In the genomic region with DNA sequence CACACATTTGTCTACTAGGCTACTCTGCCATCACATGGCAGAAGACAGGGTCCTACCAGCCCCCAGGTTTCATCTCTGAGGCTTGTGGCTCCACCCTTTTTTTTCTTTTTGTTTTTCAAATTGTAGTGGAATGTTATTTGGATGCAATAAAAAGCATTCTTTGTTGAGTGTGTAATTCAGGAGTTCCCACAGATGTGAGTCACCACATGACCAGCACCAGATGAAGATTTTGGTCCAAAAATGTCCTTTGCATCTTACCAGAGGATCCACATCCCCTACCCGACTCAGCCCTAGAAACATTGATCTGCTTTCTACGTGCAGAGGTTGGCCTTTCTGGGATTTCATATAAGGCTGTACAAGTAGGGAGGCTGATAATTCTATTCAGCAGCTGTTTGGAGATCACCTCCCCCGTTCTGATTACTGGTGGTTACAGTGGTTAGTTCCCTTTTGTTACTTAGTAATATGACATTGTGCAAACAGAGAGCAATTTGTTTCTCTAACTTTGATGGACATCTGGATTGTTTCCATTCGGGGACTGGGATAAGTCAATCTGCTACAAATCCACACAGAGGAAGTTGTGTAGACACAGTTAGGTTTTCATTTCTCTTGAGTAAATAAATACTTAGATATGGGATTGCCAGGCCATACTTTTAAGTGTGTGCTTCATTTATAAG, we compare ENCODE assay signal across 21 mouse cellular contexts.
DNase-seq lines count a peak whose midpoint lies in the region; ATAC-seq and TF ChIP-seq lines count a peak whose summit lies in the region.
"Had no signal": no experiment of that assay in that cellular context is flagged by ENCODE, and none has a peak within 500 bp of the region (broad histone marks: within the 10 kb centered on the region; RNA-seq: fewer than 3 reads in every experiment).

No protein-coding gene starts in this region.

- intact Hi-C loops in heart, postnatal 14 days (cut with DNase I): no loop called here

- peak overlapping the region; percentile 0; the same call in 1 of the 2 replicates for H3K27ac ChIP-seq in heart, embryonic 15.5 days
- peak overlapping the region; percentile 15; the same call in 1 of the 2 replicates for H3K27ac ChIP-seq in bone marrow macrophage, adult 2 months (ENCODE audit: insufficient read depth, low read depth, low read length)
- peak overlapping the region; percentile 15; the same call in 1 of the 2 replicates for H3K27ac ChIP-seq in intestine, embryonic 16.5 days (ENCODE audit: low read length)
- peak overlapping the region; percentile 54 for H3K27ac ChIP-seq in stomach, embryonic 16.5 days (ENCODE audit: low read length)
- no peak overlapping the region for H3K27ac ChIP-seq in midbrain, embryonic 11.5 days (ENCODE audit: low read depth, low read length)
- H3K27ac ChIP-seq: forebrain, embryonic 15.5 days; hindbrain, postnatal 0 days; layer of hippocampus, adult 2 months; midbrain, embryonic 15.5 days; neural tube, embryonic 13.5 days had no signal

- H3K9me3 ChIP-seq in heart, embryonic 15.5 days (replicated peaks): no peaks in the 10 kb centered on the region
- H3K9me3 ChIP-seq in intestine, embryonic 16.5 days (ENCODE audit: control insufficient read depth, low read length): no peaks in the 10 kb centered on the region
- H3K9me3 ChIP-seq in stomach, embryonic 16.5 days (replicated peaks; ENCODE audit: control insufficient read depth, low read length): no peaks in the 10 kb centered on the region
- no peaks in the 10 kb centered on the region for H3K9me3 ChIP-seq in midbrain, embryonic 11.5 days (ENCODE audit: control insufficient read depth, low read length)
- H3K9me3 ChIP-seq: forebrain, embryonic 15.5 days; midbrain, embryonic 15.5 days had no signal

- no peak overlapping the region for H3K4me3 ChIP-seq in heart, embryonic 15.5 days
- H3K4me3 ChIP-seq in bone marrow macrophage, adult 2 months (ENCODE audit: insufficient read depth, low read length): no peak overlapping the region
- H3K4me3 ChIP-seq in intestine, embryonic 16.5 days (ENCODE audit: low read length): no peak overlapping the region
- no peak overlapping the region for H3K4me3 ChIP-seq in stomach, embryonic 16.5 days (replicated peaks; ENCODE audit: low read length)
- no peak overlapping the region for H3K4me3 ChIP-seq in midbrain, embryonic 11.5 days (ENCODE audit: low read depth, low read length)
- H3K4me3 ChIP-seq: forebrain, embryonic 15.5 days; layer of hippocampus, adult 2 months; midbrain, embryonic 15.5 days; neural tube, embryonic 13.5 days had no signal

- no peak for ATAC-seq in heart, embryonic 15.5 days (replicated peaks; ENCODE audit: insufficient number of reproducible peaks, insufficient read depth, low FRiP score, low read depth)
- no peak for ATAC-seq in intestine, embryonic 16.5 days
- no peak for ATAC-seq in stomach, embryonic 16.5 days (ENCODE audit: insufficient read depth, low FRiP score)
- no peak for ATAC-seq in CD4-positive, CD25-positive, alpha-beta regulatory T cell, adult 4 months
- ATAC-seq in midbrain, embryonic 11.5 days (ENCODE audit: low FRiP score): no peak
- ATAC-seq: forebrain, embryonic 15.5 days; hindbrain, postnatal 0 days; midbrain, embryonic 15.5 days had no signal

- no peaks in the 10 kb centered on the region for H3K36me3 ChIP-seq in heart, embryonic 15.5 days
- H3K36me3 ChIP-seq in intestine, embryonic 16.5 days (ENCODE audit: control insufficient read depth, insufficient read depth, low read length): no peaks in the 10 kb centered on the region
- H3K36me3 ChIP-seq in stomach, embryonic 16.5 days (ENCODE audit: control insufficient read depth, insufficient read depth, low read length): no peaks in the 10 kb centered on the region
- no peaks in the 10 kb centered on the region for H3K36me3 ChIP-seq in midbrain, embryonic 11.5 days (ENCODE audit: control insufficient read depth, insufficient read depth, low read length)
- H3K36me3 ChIP-seq: forebrain, embryonic 15.5 days; midbrain, embryonic 15.5 days; neural tube, embryonic 13.5 days had no signal

- WGBS in heart, embryonic 15.5 days: 56% methylated on average over 4 of the region's 4 CpGs
- WGBS in intestine, embryonic 16.5 days: 39% methylated on average over 4 of the region's 4 CpGs
- 29% methylated on average over 4 of the region's 4 CpGs for WGBS in stomach, embryonic 16.5 days
- WGBS in midbrain, embryonic 11.5 days: 76% methylated on average over 4 of the region's 4 CpGs

- no peak for DNase-seq in heart, postnatal 14 days
- DNase-seq in kidney, postnatal 14 days: no peak
- no peak for DNase-seq in midbrain, embryonic 11.5 days (ENCODE audit: low spot score, missing footprints)
- DNase-seq: cerebellum, adult 18-20 months; cerebellum, postnatal 14 days; gastrocnemius, postnatal 10 days; heart, adult 11 months; heart, postnatal 10 days; kidney, adult 2 months; kidney, postnatal 10 days had no signal

- no peak overlapping the region for H3K4me2 ChIP-seq in heart, embryonic 15.5 days
- H3K4me2 ChIP-seq in intestine, embryonic 16.5 days (ENCODE audit: low read depth, low read length): no peak overlapping the region
- H3K4me2 ChIP-seq in stomach, embryonic 16.5 days (ENCODE audit: low read depth, low read length): no peak overlapping the region
- no peak overlapping the region for H3K4me2 ChIP-seq in midbrain, embryonic 11.5 days
- H3K4me2 ChIP-seq: forebrain, embryonic 15.5 days; heart, embryonic 11.5 days; midbrain, embryonic 15.5 days; neural tube, embryonic 13.5 days had no signal

- no peak for TF ChIP-seq CTCF in bone marrow macrophage, adult 2 months (IDR thresholded peaks at IDR 0.05; ENCODE audit: low read depth, low read length)

- no peak overlapping the region for H3K9ac ChIP-seq in heart, embryonic 15.5 days
- no peak overlapping the region for H3K9ac ChIP-seq in intestine, embryonic 16.5 days (ENCODE audit: low read depth, low read length)
- H3K9ac ChIP-seq in stomach, embryonic 16.5 days (ENCODE audit: low read length): no peak overlapping the region
- no peak overlapping the region for H3K9ac ChIP-seq in midbrain, embryonic 11.5 days (ENCODE audit: low read length)
- H3K9ac ChIP-seq: forebrain, embryonic 15.5 days; midbrain, embryonic 15.5 days; neural tube, embryonic 13.5 days had no signal

- H3K4me1 ChIP-seq in heart, embryonic 15.5 days (replicated peaks): peaks cover 5% of the 10 kb centered on the region; the same call in 1 of the 2 replicates
- peaks cover 25% of the 10 kb centered on the region for H3K4me1 ChIP-seq in bone marrow macrophage, adult 2 months (ENCODE audit: control insufficient read depth, insufficient read depth, low read length)
- H3K4me1 ChIP-seq in intestine, embryonic 16.5 days (ENCODE audit: control insufficient read depth, insufficient read depth, low read length): peaks cover 14% of the 10 kb centered on the region; the same call in 1 of the 2 replicates
- 0 out of 2 replicates have a peak, but pooled peaks cover 14% of the 10 kb centered on the region for H3K4me1 ChIP-seq in stomach, embryonic 16.5 days (ENCODE audit: control insufficient read depth, insufficient read depth, low read length)
- H3K4me1 ChIP-seq in midbrain, embryonic 11.5 days (ENCODE audit: control insufficient read depth, insufficient read depth, low read length): no peaks in the 10 kb centered on the region
- H3K4me1 ChIP-seq: forebrain, embryonic 15.5 days; midbrain, embryonic 15.5 days; neural tube, embryonic 13.5 days had no signal

- TF ChIP-seq POLR2A in bone marrow macrophage, adult 2 months (IDR thresholded peaks at IDR 0.05; ENCODE audit: borderline replicate concordance, low read depth, low read length): no peak

- H3K27me3 ChIP-seq in heart, embryonic 15.5 days: peaks cover 6% of the 10 kb centered on the region; the same call in 1 of the 2 replicates
- no peaks in the 10 kb centered on the region for H3K27me3 ChIP-seq in intestine, embryonic 16.5 days (replicated peaks; ENCODE audit: control insufficient read depth, insufficient read depth, low read length)
- no peaks in the 10 kb centered on the region for H3K27me3 ChIP-seq in stomach, embryonic 16.5 days (ENCODE audit: control insufficient read depth, insufficient read depth, low read length)
- H3K27me3 ChIP-seq in midbrain, embryonic 11.5 days (ENCODE audit: control insufficient read depth, insufficient read depth, low read length): no peaks in the 10 kb centered on the region
- H3K27me3 ChIP-seq: forebrain, embryonic 15.5 days had no signal
